Mouse (Mus musculus) heart, postnatal 14 days (tissue): ENCODE results near the gene Areg. TPM values are rescaled to one million over a fixed set of nuclear protein-coding genes. Genes with fewer than 3 reads are reported as not detected.

ENCODE experiments used
- DNase-seq, 2 experiments: peaks; one replicate each; pipeline ENCODE4 v3.0.0; 2021 to 2022
- intact Hi-C: fragments of 180-260 bp; cut with DNase I; formaldehyde crosslinking; loops from one replicate; pipeline ENCODE4 v1.15.1; 2025
- long read RNA-seq, 2 experiments: library from polyadenylated mRNA; stranded (forward); transcript quantifications; one replicate each; pipeline ENCODE4 v2.0.0; 2021
- total RNA-seq, 2 experiments: library from RNA; stranded (reverse); gene quantifications; 2 replicates each; pipeline ENCODE4 v1.2.3; 2021

The Areg gene
- total RNA-seq, result not detected
- long read RNA-seq, experiment 1, result 0 reads
- long read RNA-seq, experiment 2, result 0 reads

GRCm38 (mm10) chr5:91139446-91139873 is at the start of gene Areg:
Areg (plus strand) TSS chr5:91139599.
- peak; percentile 50 to 65 for DNase-seq
- intact Hi-C loops, result loop anchor here (5.0 kb wide), 1 partner anchor 168 kb away; no protein-coding TSS in a partner anchor

- intact Hi-C loops, result no loop called here
Measured at GRCm38 (mm10) chr5:91090301-91090700, 49.1 kb upstream of the Areg start.

GRCm38 (mm10) chr5:91097911-91098614 is 41.3 kb upstream of the Areg start:
- intact Hi-C loops, result no loop called here
- DNase-seq, result no peak

More at GRCm38 (mm10) chr5:91090301-91090700, 49.1 kb upstream of the Areg start:
- DNase-seq, result no peak

- intact Hi-C loops, result no loop called here
- no peak for DNase-seq
Measured at GRCm38 (mm10) chr5:91101742-91102141, 37.7 kb upstream of the Areg start.

- no peak for DNase-seq
- intact Hi-C loops, result no loop called here
Measured at GRCm38 (mm10) chr5:91103943-91104665, 35.3 kb upstream of the Areg start.

GRCm38 (mm10) chr5:91106248-91106647 is 33.2 kb upstream of the Areg start:
- DNase-seq, result no peak
- intact Hi-C loops, result no loop called here

GRCm38 (mm10) chr5:91110023-91110670 is 29.3 kb upstream of the Areg start:
- DNase-seq, result no peak
- intact Hi-C loops, result no loop called here

- no peak for DNase-seq
- intact Hi-C loops, result no loop called here
Measured at GRCm38 (mm10) chr5:91111019-91111418, 28.4 kb upstream of the Areg start.

GRCm38 (mm10) chr5:91113967-91114366 is 25.4 kb upstream of the Areg start:
- DNase-seq, result no peak
- intact Hi-C loops, result no loop called here

- intact Hi-C loops, result no loop called here
Measured at GRCm38 (mm10) chr5:91114574-91114973, 24.8 kb upstream of the Areg start.

GRCm38 (mm10) chr5:91118618-91119017 is 20.8 kb upstream of the Areg start:
- no peak for DNase-seq
- intact Hi-C loops, result no loop called here

More at GRCm38 (mm10) chr5:91114574-91114973, 24.8 kb upstream of the Areg start:
- no peak for DNase-seq

- no peak for DNase-seq
Measured at GRCm38 (mm10) chr5:91123404-91123803, 16.0 kb upstream of the Areg start.

GRCm38 (mm10) chr5:91124140-91124539 is 15.3 kb upstream of the Areg start:
- DNase-seq, result no peak
- intact Hi-C loops, result no loop called here

More at GRCm38 (mm10) chr5:91123404-91123803, 16.0 kb upstream of the Areg start:
- intact Hi-C loops, result no loop called here

GRCm38 (mm10) chr5:91126623-91127022 is 12.8 kb upstream of the Areg start:
- no peak for DNase-seq
- intact Hi-C loops, result no loop called here

GRCm38 (mm10) chr5:91134961-91135360 is 4.4 kb upstream of the Areg start:
- intact Hi-C loops, result loop anchor here (5.0 kb wide), 1 partner anchor 172 kb away; no protein-coding TSS in a partner anchor
- DNase-seq, result no peak

GRCm38 (mm10) chr5:91138970-91139369 is 429 bp upstream of the Areg start:
- intact Hi-C loops, result loop anchor here (5.0 kb wide), 1 partner anchor 168 kb away; no protein-coding TSS in a partner anchor
- no peak for DNase-seq

GRCm38 (mm10) chr5:91140896-91141448 is 1.6 kb downstream of the Areg start:
- intact Hi-C loops, result no loop called here
- no peak for DNase-seq

- DNase-seq, result no peak
- intact Hi-C loops, result no loop called here
Measured at GRCm38 (mm10) chr5:91144971-91145370, 5.6 kb downstream of the Areg start.

GRCm38 (mm10) chr5:91147001-91147400 is 7.6 kb downstream of the Areg start:
- intact Hi-C loops, result no loop called here
- DNase-seq, result no peak

- no peak for DNase-seq
- intact Hi-C loops, result no loop called here
Measured at GRCm38 (mm10) chr5:91148054-91148453, 8.7 kb downstream of the Areg start.

- no peak for DNase-seq
Measured at GRCm38 (mm10) chr5:91156677-91157076, 17.3 kb downstream of the Areg start.

More at GRCm38 (mm10) chr5:91156677-91157076, 17.3 kb downstream of the Areg start:
- intact Hi-C loops, result no loop called here
